ENCODE assay signal across 24 mouse cellular contexts in genomic region chr19:18661683-18662082, GRCm38 (mm10). TPM values are rescaled to one million over a fixed set of nuclear protein-coding genes. Genes with fewer than 3 reads are reported as not detected.
A peak's percentile ranks its signal among the peaks of the same experiment; 100 is the strongest.
DNase-seq lines count a peak whose midpoint lies in the region; ATAC-seq and TF ChIP-seq lines count a peak whose summit lies in the region.
"Had no signal": no experiment of that assay in that cellular context is flagged by ENCODE, and none has a peak within 500 bp of the region (broad histone marks: within the 10 kb centered on the region; RNA-seq: fewer than 3 reads in every experiment).

No protein-coding gene starts in this region.

- peak; percentile 41; the same call in 1 of the 2 replicates for ATAC-seq in frontal cortex, adult (ENCODE audit: low TSS enrichment)
- peak; percentile 42 for ATAC-seq in Patski
- ATAC-seq in liver, embryonic 14.5 days (ENCODE audit: insufficient read depth), result 0 out of 2 replicates have a peak, but pooled peaks have one; percentile 51
- ATAC-seq in forebrain, embryonic 12.5 days (ENCODE audit: low FRiP score), result no peak
- ATAC-seq: forebrain, embryonic 15.5 days; intestine, postnatal 0 days had no signal

- H3K9ac ChIP-seq in liver, embryonic 14.5 days (replicated peaks), result no peak overlapping the region
- H3K9ac ChIP-seq in forebrain, embryonic 12.5 days, result no peak overlapping the region
- H3K9ac ChIP-seq: embryonic facial prominence, embryonic 13.5 days; forebrain, embryonic 15.5 days; limb, embryonic 13.5 days had no signal

- in situ Hi-C loops in Patski (cut with MboI; ENCODE audit: low pct_unique_long_range_greater_than_20kb), result no loop called here

- CTCF ChIA-PET in Patski (lab: Charles Lee), result interaction anchor here (0.8 to 2.4 kb wide), 2 partner anchors 17 to 22 kb away, joined by 3 to 7 read pairs; no protein-coding TSS in a partner anchor

- no peaks in the 10 kb centered on the region for H3K36me3 ChIP-seq in liver, embryonic 14.5 days (replicated peaks; ENCODE audit: control insufficient read depth, insufficient read depth, low read depth)
- no peaks in the 10 kb centered on the region for H3K36me3 ChIP-seq in forebrain, embryonic 12.5 days (replicated peaks)
- H3K36me3 ChIP-seq: embryonic facial prominence, embryonic 13.5 days; forebrain, embryonic 15.5 days; hindbrain, embryonic 10.5 days; limb, embryonic 13.5 days had no signal

- WGBS in liver, embryonic 14.5 days (ENCODE audit: insufficient replicate concordance), result 21% methylated on average over 1 of the region's 1 CpGs
- 59% methylated on average over 1 of the region's 1 CpGs for WGBS in forebrain, embryonic 12.5 days

- H3K4me1 ChIP-seq in liver, embryonic 14.5 days (replicated peaks; ENCODE audit: control insufficient read depth in 2 of 2, insufficient read depth in 2 of 2, low read length in 1 of 2), result peaks cover 6 to 7% of the 10 kb centered on the region in 2 experiments
- no peaks in the 10 kb centered on the region for H3K4me1 ChIP-seq in forebrain, embryonic 12.5 days
- H3K4me1 ChIP-seq: embryonic facial prominence, embryonic 13.5 days; forebrain, embryonic 15.5 days; hindbrain, embryonic 10.5 days; limb, embryonic 13.5 days had no signal

- no peak for TF ChIP-seq CTCF in Patski (IDR thresholded peaks at IDR 0.05)
- TF ChIP-seq CTCF in liver, embryonic 14.5 days (IDR thresholded peaks at IDR 0.05; ENCODE audit: low read depth), result no peak

- H3K4me3 ChIP-seq in liver, embryonic 14.5 days (ENCODE audit: insufficient read depth in 1 of 2, low read depth in 2 of 2, low read length in 2 of 2), result no peak overlapping the region
- no peak overlapping the region for H3K4me3 ChIP-seq in forebrain, embryonic 12.5 days (replicated peaks)
- H3K4me3 ChIP-seq: embryonic facial prominence, embryonic 13.5 days; forebrain, embryonic 15.5 days; hindbrain, embryonic 10.5 days; layer of hippocampus, adult 2 months; limb, embryonic 13.5 days had no signal

- no peak for DNase-seq in frontal cortex, postnatal 36 days (ENCODE audit: low spot score in 2 of 2)
- peak; percentile 56 for DNase-seq in 3T3-L1 (ENCODE audit: low read depth, low spot score)
- no peak for DNase-seq in Patski (ENCODE audit: low read depth, low spot score)
- no peak for DNase-seq in liver, embryonic 14.5 days (ENCODE audit: low read depth in 3 of 3, low spot score in 3 of 3)
- no peak for DNase-seq in heart, postnatal 4 days
- DNase-seq: cerebellum, adult 2 months; cerebellum, postnatal 36 days; embryo, embryonic 11 days; heart, adult 11 months; kidney, postnatal 25 days; lung, adult 2 months; lung, postnatal 14 days; midbrain, embryonic 14.5 days; thymus, adult 18-20 months; thymus, postnatal 36 days had no signal

- no peaks in the 10 kb centered on the region for H3K27me3 ChIP-seq in Patski
- H3K27me3 ChIP-seq in liver, embryonic 14.5 days (ENCODE audit: control insufficient read depth, insufficient read depth, low read length), result no peaks in the 10 kb centered on the region
- no peaks in the 10 kb centered on the region for H3K27me3 ChIP-seq in forebrain, embryonic 12.5 days
- H3K27me3 ChIP-seq: embryonic facial prominence, embryonic 13.5 days; forebrain, embryonic 15.5 days; limb, embryonic 13.5 days had no signal

- H3K4me2 ChIP-seq in liver, embryonic 14.5 days (ENCODE audit: low read depth), result no peak overlapping the region
- no peak overlapping the region for H3K4me2 ChIP-seq in forebrain, embryonic 12.5 days
- H3K4me2 ChIP-seq: embryonic facial prominence, embryonic 13.5 days; forebrain, embryonic 15.5 days; heart, embryonic 11.5 days; limb, embryonic 13.5 days had no signal

- POLR2A ChIA-PET in Patski (lab: Charles Lee), result interaction anchor here (1.0 to 1.1 kb wide), 2 partner anchors 8 to 46 kb away, joined by 3 read pairs; no protein-coding TSS in a partner anchor

- H3K27ac ChIP-seq in liver, embryonic 14.5 days, result no peak overlapping the region
- H3K27ac ChIP-seq in forebrain, embryonic 12.5 days, result no peak overlapping the region
- H3K27ac ChIP-seq: embryonic facial prominence, embryonic 13.5 days; forebrain, embryonic 15.5 days; hindbrain, embryonic 10.5 days; layer of hippocampus, adult 2 months; limb, embryonic 13.5 days had no signal

- TF ChIP-seq EP300 in liver, embryonic 14.5 days (IDR thresholded peaks at IDR 0.05; ENCODE audit: low read depth), result no peak

- H3K9me3 ChIP-seq in liver, embryonic 14.5 days (ENCODE audit: control insufficient read depth, low read length), result no peaks in the 10 kb centered on the region
- H3K9me3 ChIP-seq in forebrain, embryonic 12.5 days, result no peaks in the 10 kb centered on the region
- H3K9me3 ChIP-seq: embryonic facial prominence, embryonic 13.5 days; forebrain, embryonic 15.5 days; hindbrain, embryonic 10.5 days; limb, embryonic 13.5 days had no signal

RNA-seq across cellular contexts. Expression of gene Carnmt1, which starts 8.9 kb away (rescaled TPM):
- 17.5 TPM for polyA plus RNA-seq in Patski (2021)
- 5.2 and 7.7 TPM in 2 replicates for polyA plus RNA-seq in liver, embryonic 14.5 days (2012; rRNA removed)
- 23.0 and 27.9 TPM in 2 replicates for polyA plus RNA-seq in liver, embryonic 14.5 days (2014; fragmentation: Nextera tagmentation; extraction: Ambion mirVana)
- 24.7 and 27.9 TPM in 2 replicates for polyA plus RNA-seq in forebrain, embryonic 12.5 days (2016; fragmentation: Nextera tagmentation; extraction: Ambion mirVana)
- 10 to 100 TPM; 19.0 to 21.6 TPM for total RNA-seq in heart, postnatal 4 days (2021)

RNA-seq across cellular contexts. Expression of gene Nmrk1, which starts 29.9 kb away (rescaled TPM):
- polyA plus RNA-seq in Patski (2021), result 12.4 TPM
- polyA plus RNA-seq in liver, embryonic 14.5 days (2012; rRNA removed), result 3.3 and 3.5 TPM in 2 replicates
- 2.6 and 3.5 TPM in 2 replicates for polyA plus RNA-seq in liver, embryonic 14.5 days (2014; fragmentation: Nextera tagmentation; extraction: Ambion mirVana)
- 4.8 and 5.3 TPM in 2 replicates for polyA plus RNA-seq in forebrain, embryonic 12.5 days (2016; fragmentation: Nextera tagmentation; extraction: Ambion mirVana)
- total RNA-seq in heart, postnatal 4 days (2021), result 1 to 10 TPM; 3.3 to 4.1 TPM

RNA-seq across cellular contexts. Expression of gene Ostf1, which starts 30.1 kb away (rescaled TPM):
- 101 TPM for polyA plus RNA-seq in Patski (2021)
- polyA plus RNA-seq in liver, embryonic 14.5 days (2012; rRNA removed), result 18.5 and 29.8 TPM in 2 replicates
- 56.9 and 58.6 TPM in 2 replicates for polyA plus RNA-seq in liver, embryonic 14.5 days (2014; fragmentation: Nextera tagmentation; extraction: Ambion mirVana)
- polyA plus RNA-seq in forebrain, embryonic 12.5 days (2016; fragmentation: Nextera tagmentation; extraction: Ambion mirVana), result 27.6 and 28.1 TPM in 2 replicates
- total RNA-seq in heart, postnatal 4 days (2021), result 10 to 100 TPM; 52.2 to 53.5 TPM

RNA-seq across cellular contexts. Expression of gene D030056L22Rik, which starts 51.3 kb away (rescaled TPM):
- 51.9 TPM for polyA plus RNA-seq in Patski (2021)
- 25.1 and 28.3 TPM in 2 replicates for polyA plus RNA-seq in liver, embryonic 14.5 days (2012; rRNA removed)
- polyA plus RNA-seq in liver, embryonic 14.5 days (2014; fragmentation: Nextera tagmentation; extraction: Ambion mirVana), result 36.6 and 41.8 TPM in 2 replicates
- 84.1 and 88.7 TPM in 2 replicates for polyA plus RNA-seq in forebrain, embryonic 12.5 days (2016; fragmentation: Nextera tagmentation; extraction: Ambion mirVana)
- total RNA-seq in heart, postnatal 4 days (2021), result 10 to 100 TPM; 14.4 to 15.7 TPM
